Mouse (Mus musculus): ENCODE measurements around the gene Rhog.
"Not testable (repeated sequence)": the region's sequence is repeated elsewhere in the genome, so short reads cannot be mapped to it uniquely, and the experiment has no call there.

The Rhog gene

GRCm38 (mm10) chr7:102255954-102256353, at the start of gene Rhog:
TSS of gene Rhog (minus strand) at chr7:102256054.
- no peak for DNase-seq

- DNase-seq = no peak
Observed at GRCm38 (mm10) chr7:102305596-102305995, 49.7 kb upstream of the Rhog start.

GRCm38 (mm10) chr7:102302471-102302870, 46.6 kb upstream of the Rhog start:
- no peak for DNase-seq

GRCm38 (mm10) chr7:102300761-102301160, 44.9 kb upstream of the Rhog start:
- DNase-seq = no peak

- peak; percentile 56 for DNase-seq
Observed at GRCm38 (mm10) chr7:102293234-102293633, 37.4 kb upstream of the Rhog start.

GRCm38 (mm10) chr7:102292228-102292627, 36.4 kb upstream of the Rhog start:
- no peak for DNase-seq

GRCm38 (mm10) chr7:102289466-102289865, 33.6 kb upstream of the Rhog start:
- DNase-seq = no peak

- no peak for DNase-seq
Observed at GRCm38 (mm10) chr7:102282261-102282660, 26.4 kb upstream of the Rhog start.

GRCm38 (mm10) chr7:102281403-102281802, 25.5 kb upstream of the Rhog start:
- no peak for DNase-seq

- no peak for DNase-seq
Observed at GRCm38 (mm10) chr7:102272422-102272948, 16.6 kb upstream of the Rhog start.

GRCm38 (mm10) chr7:102268395-102268748, 12.5 kb upstream of the Rhog start:
- DNase-seq = no peak

GRCm38 (mm10) chr7:102267601-102268394, 11.9 kb upstream of the Rhog start, which contains the start of gene Stim1:
TSS of gene Stim1 (plus strand) at chr7:102267806.
- no peak for DNase-seq

- DNase-seq = peak; percentile 92
Observed at GRCm38 (mm10) chr7:102267113-102267579, 11.3 kb upstream of the Rhog start.

GRCm38 (mm10) chr7:102266401-102267042, 10.7 kb upstream of the Rhog start:
- DNase-seq = no peak

- DNase-seq = not testable (repeated sequence)
Observed at GRCm38 (mm10) chr7:102266021-102266400, 10.2 kb upstream of the Rhog start.

- no peak for DNase-seq
Observed at GRCm38 (mm10) chr7:102263020-102263419, 7.2 kb upstream of the Rhog start.

GRCm38 (mm10) chr7:102260518-102260917, 4.7 kb upstream of the Rhog start:
- DNase-seq = no peak

- DNase-seq = no peak
Observed at GRCm38 (mm10) chr7:102259716-102260479, 4.0 kb upstream of the Rhog start.

- no peak for DNase-seq
Observed at GRCm38 (mm10) chr7:102258753-102259152, 2.9 kb upstream of the Rhog start.

- peak; percentile 56 for DNase-seq
Observed at GRCm38 (mm10) chr7:102258189-102258588, 2.3 kb upstream of the Rhog start.

GRCm38 (mm10) chr7:102256636-102257035, 782 bp upstream of the Rhog start:
- no peak for DNase-seq

GRCm38 (mm10) chr7:102253631-102254030, 2.2 kb downstream of the Rhog start:
- DNase-seq = no peak

GRCm38 (mm10) chr7:102250631-102251214, 5.1 kb downstream of the Rhog start:
- peak; percentile 92 for DNase-seq
